In the genomic region with DNA sequence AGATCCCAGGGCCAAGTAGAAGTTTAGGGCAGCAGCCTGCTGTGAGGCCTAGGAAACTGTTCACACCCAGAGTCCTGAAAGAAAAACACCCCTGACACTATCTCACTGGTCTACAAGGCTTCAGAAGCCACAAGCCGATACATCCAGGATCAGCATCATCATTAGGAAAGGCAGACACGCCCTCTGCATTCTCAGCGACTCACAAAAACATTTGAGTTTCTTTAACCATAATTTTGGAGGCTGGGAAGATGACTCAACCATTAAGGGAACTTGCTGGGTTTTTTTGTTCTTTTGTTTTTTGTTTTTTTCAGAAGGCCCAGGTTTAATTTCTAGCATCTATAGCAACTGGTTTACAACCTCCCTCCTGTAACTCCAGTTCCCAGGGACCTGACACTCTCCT, we compare ENCODE assay signal across 29 mouse cellular contexts. TPM values are rescaled to one million over a fixed set of nuclear protein-coding genes. Genes with fewer than 3 reads are reported as not detected.
DNase-seq lines count a peak whose midpoint lies in the region; ATAC-seq and TF ChIP-seq lines count a peak whose summit lies in the region.
"Had no signal": no experiment of that assay in that cellular context is flagged by ENCODE, and none has a peak within 500 bp of the region (broad histone marks: within the 10 kb centered on the region; RNA-seq: fewer than 3 reads in every experiment).

No protein-coding gene starts in this region.

- no peak overlapping the region for H3K4me3 ChIP-seq in midbrain, postnatal 0 days (ENCODE audit: low read depth, low read length)
- H3K4me3 ChIP-seq in intestine, postnatal 0 days (ENCODE audit: low read depth, low read length) = no peak overlapping the region
- H3K4me3 ChIP-seq: embryonic facial prominence, embryonic 13.5 days; embryonic facial prominence, embryonic 15.5 days; erythroblast, embryonic 14.5 days; forebrain, embryonic 10.5 days; forebrain, embryonic 12.5 days had no signal

- H3K4me2 ChIP-seq in midbrain, postnatal 0 days (ENCODE audit: low read depth, low read length, poor library complexity, severe bottlenecking) = no peak overlapping the region
- H3K4me2 ChIP-seq in intestine, postnatal 0 days (replicated peaks; ENCODE audit: low read depth) = no peak overlapping the region
- H3K4me2 ChIP-seq: embryonic facial prominence, embryonic 13.5 days; embryonic facial prominence, embryonic 15.5 days; forebrain, embryonic 12.5 days had no signal

- no peaks in the 10 kb centered on the region for H3K9me3 ChIP-seq in midbrain, postnatal 0 days (ENCODE audit: low read length)
- H3K9me3 ChIP-seq in intestine, postnatal 0 days (ENCODE audit: control insufficient read depth) = no peaks in the 10 kb centered on the region
- H3K9me3 ChIP-seq: embryonic facial prominence, embryonic 13.5 days; embryonic facial prominence, embryonic 15.5 days; forebrain, embryonic 12.5 days; G1E had no signal

- H3K27me3 ChIP-seq in midbrain, postnatal 0 days (ENCODE audit: insufficient read depth, low read length) = no peaks in the 10 kb centered on the region
- no peaks in the 10 kb centered on the region for H3K27me3 ChIP-seq in intestine, postnatal 0 days (replicated peaks; ENCODE audit: control insufficient read depth, insufficient read depth, low read length)
- H3K27me3 ChIP-seq: embryonic facial prominence, embryonic 13.5 days; embryonic facial prominence, embryonic 15.5 days; forebrain, embryonic 12.5 days had no signal

- no peak for TF ChIP-seq CTCF in midbrain, postnatal 0 days (IDR thresholded peaks at IDR 0.05)
- TF ChIP-seq CTCF in intestine, postnatal 0 days (IDR thresholded peaks at IDR 0.05; ENCODE audit: low read depth) = no peak

- no peak overlapping the region for H3K9ac ChIP-seq in midbrain, postnatal 0 days (replicated peaks; ENCODE audit: low read length, poor library complexity, severe bottlenecking)
- no peak overlapping the region for H3K9ac ChIP-seq in intestine, postnatal 0 days (ENCODE audit: low read depth, low read length)
- H3K9ac ChIP-seq: embryonic facial prominence, embryonic 13.5 days; embryonic facial prominence, embryonic 15.5 days; forebrain, embryonic 12.5 days had no signal

- DNase-seq in 3T3-L1 (ENCODE audit: low read depth, low spot score) (peak; percentile 74), 416B (ENCODE audit: low read depth) (peak; percentile 59), NIH3T3 (ENCODE audit: low read depth) (peak; percentile 65)
- no peak for DNase-seq in midbrain, postnatal 0 days (ENCODE audit: low spot score)
- no peak for DNase-seq in B cell, adult 2 months
- DNase-seq: adrenal gland, adult 8-10 months; adrenal gland, postnatal 25 days; cerebellum, adult 11 months; cerebellum, adult 18-20 months; cerebellum, adult 8-10 months; cerebellum, adult 9-11 months; cerebellum, postnatal 14 days; cerebellum, postnatal 36 days; embryo, embryonic 11 days had no signal

- 85% methylated on average over 3 of the region's 3 CpGs for WGBS in midbrain, postnatal 0 days
- 56% methylated on average over 3 of the region's 3 CpGs for WGBS in intestine, postnatal 0 days

- peak; percentile 40 for ATAC-seq in CD4-positive, CD25-positive, alpha-beta regulatory T cell, adult 4 months
- ATAC-seq in midbrain, postnatal 0 days (ENCODE audit: low FRiP score) = no peak
- ATAC-seq in intestine, postnatal 0 days = no peak
- ATAC-seq: activated CD4-positive, CD25-positive, alpha-beta regulatory T cell, adult 4 months; forebrain, embryonic 14.5 days; forebrain, embryonic 16.5 days; Patski had no signal

- H3K4me1 ChIP-seq in midbrain, postnatal 0 days (ENCODE audit: insufficient read depth, low read length) = no peaks in the 10 kb centered on the region
- no peaks in the 10 kb centered on the region for H3K4me1 ChIP-seq in intestine, postnatal 0 days (replicated peaks; ENCODE audit: control insufficient read depth, insufficient read depth, low read length)
- H3K4me1 ChIP-seq: embryonic facial prominence, embryonic 13.5 days; embryonic facial prominence, embryonic 15.5 days; forebrain, embryonic 10.5 days; forebrain, embryonic 12.5 days had no signal

- H3K27ac ChIP-seq in midbrain, postnatal 0 days (ENCODE audit: low read depth, low read length) = no peak overlapping the region
- no peak overlapping the region for H3K27ac ChIP-seq in intestine, postnatal 0 days (ENCODE audit: low read depth, low read length)
- H3K27ac ChIP-seq: embryonic facial prominence, embryonic 13.5 days; embryonic facial prominence, embryonic 15.5 days; forebrain, embryonic 10.5 days; forebrain, embryonic 12.5 days had no signal

- no peaks in the 10 kb centered on the region for H3K36me3 ChIP-seq in midbrain, postnatal 0 days (ENCODE audit: insufficient read depth, low read length)
- H3K36me3 ChIP-seq in intestine, postnatal 0 days (ENCODE audit: control insufficient read depth, insufficient read depth) = no peaks in the 10 kb centered on the region
- H3K36me3 ChIP-seq: embryonic facial prominence, embryonic 13.5 days; embryonic facial prominence, embryonic 15.5 days; forebrain, embryonic 10.5 days; forebrain, embryonic 12.5 days; G1E had no signal

RNA-seq across cellular contexts. Expression of gene Selp, which starts 8.8 kb away (rescaled TPM):
- polyA plus RNA-seq in CD4-positive, CD25-positive, alpha-beta regulatory T cell, adult 4 months (2017; shearing (Covaris generic)) = 1 to 10 TPM; 3.8 to 4.1 TPM
- not detected in 2 replicates for total RNA-seq in midbrain, postnatal 0 days (2014; rRNA removed)
- not detected in 2 replicates for polyA plus RNA-seq in midbrain, postnatal 0 days (2015; fragmentation: Nextera tagmentation; extraction: Ambion mirVana)
- polyA plus RNA-seq in intestine, postnatal 0 days (2015; fragmentation: Nextera tagmentation; extraction: Ambion mirVana) = 0.41 and 0.50 TPM in 2 replicates
- polyA plus RNA-seq: brain, embryonic 14.5 days; embryonic facial prominence, embryonic 11.5 days; embryonic facial prominence, embryonic 13.5 days; forebrain, embryonic 10.5 days; forebrain, embryonic 12.5 days; forebrain, embryonic 14.5 days; forebrain, embryonic 16.5 days; frontal cortex, adult 2 months; G1E had no signal

RNA-seq across cellular contexts. Expression of gene F5, which starts 27.8 kb away (rescaled TPM):
- under 1 TPM in 1 of 2 experiments, not detected in 1; 0.04 TPM for polyA plus RNA-seq in CD4-positive, CD25-positive, alpha-beta regulatory T cell, adult 4 months (2017; shearing (Covaris generic))
- total RNA-seq in midbrain, postnatal 0 days (2014; rRNA removed) = 0.05 and 0.09 TPM in 2 replicates
- polyA plus RNA-seq in midbrain, postnatal 0 days (2015; fragmentation: Nextera tagmentation; extraction: Ambion mirVana) = 0.02 and 0.04 TPM in 2 replicates
- polyA plus RNA-seq in intestine, postnatal 0 days (2015; fragmentation: Nextera tagmentation; extraction: Ambion mirVana) = 0.22 and 0.41 TPM in 2 replicates
- polyA plus RNA-seq: activated CD4-positive, CD25-positive, alpha-beta regulatory T cell, adult 4 months had no signal

Comparison
In these comparisons a context has a peak if more than half of its experiments do, and no peak if none do; other contexts are left out.
1. DNase-seq: peak in 3T3-L1 (single experiment), 416B (single experiment) and NIH3T3 (single experiment); none in midbrain, postnatal 0 days (single experiment) and B cell, adult 2 months (0 of 2).